Mouse (Mus musculus): ENCODE data around the gene Klf13. TPM values are rescaled to one million over a fixed set of nuclear protein-coding genes. Genes with fewer than 3 reads are reported as not detected.

Gene Klf13
- polyA plus RNA-seq, 1 experiment, result 88.4 TPM

GRCm38 (mm10) chr7:63965635-63966418, 27.1 kb upstream of the Klf13 start:
- peaks cover 8% of the 10 kb centered on the region for H3K4me1 ChIP-seq (ENCODE audit: control insufficient read depth, insufficient read depth, low read length)
- TF ChIP-seq POLR2A (IDR thresholded peaks at IDR 0.05; ENCODE audit: borderline replicate concordance, extremely low read depth, low read depth, low read length) (no peak), CTCF (IDR thresholded peaks at IDR 0.05; ENCODE audit: insufficient read depth, low read length) (no peak)
- no peak for DNase-seq
- H3K4me3 ChIP-seq (replicated peaks; ENCODE audit: extremely low read depth, low read depth, low read length), result no peak overlapping the region
- WGBS, result 68% methylated on average over 5 of the region's 5 CpGs

GRCm38 (mm10) chr7:63965135-63965534, 26.4 kb upstream of the Klf13 start:
- 29% methylated on average over 2 of the region's 2 CpGs for WGBS
- peak; percentile 40 for DNase-seq
- H3K4me1 ChIP-seq (ENCODE audit: control insufficient read depth, insufficient read depth, low read length), result peaks cover 8% of the 10 kb centered on the region
- TF ChIP-seq POLR2A (IDR thresholded peaks at IDR 0.05; ENCODE audit: borderline replicate concordance, extremely low read depth, low read depth, low read length) (no peak), CTCF (IDR thresholded peaks at IDR 0.05; ENCODE audit: insufficient read depth, low read length) (0 out of 2 replicates have a peak, but pooled peaks have one; percentile 6)
- no peak overlapping the region for H3K4me3 ChIP-seq (replicated peaks; ENCODE audit: extremely low read depth, low read depth, low read length)

- no peak for TF ChIP-seq CTCF (IDR thresholded peaks at IDR 0.05; ENCODE audit: insufficient read depth, low read length)
- TF ChIP-seq POLR2A (IDR thresholded peaks at IDR 0.05; ENCODE audit: borderline replicate concordance, extremely low read depth, low read depth, low read length), result no peak
- H3K4me3 ChIP-seq (replicated peaks; ENCODE audit: extremely low read depth, low read depth, low read length), result no peak overlapping the region
- 83% methylated on average over 6 of the region's 6 CpGs for WGBS
- H3K4me1 ChIP-seq (ENCODE audit: control insufficient read depth, insufficient read depth, low read length), result peaks cover 8% of the 10 kb centered on the region
- DNase-seq, result no peak
These were observed 25.4 kb upstream of the Klf13 start for GRCm38 (mm10) chr7:63964121-63964520.

GRCm38 (mm10) chr7:63963632-63964031, 24.9 kb upstream of the Klf13 start:
- TF ChIP-seq CTCF (IDR thresholded peaks at IDR 0.05; ENCODE audit: insufficient read depth, low read length) (no peak), POLR2A (IDR thresholded peaks at IDR 0.05; ENCODE audit: borderline replicate concordance, extremely low read depth, low read depth, low read length) (no peak)
- Histone ChIP-seq H3K4me1 (ENCODE audit: control insufficient read depth, insufficient read depth, low read length) (peaks cover 8% of the 10 kb centered on the region), H3K4me3 (replicated peaks; ENCODE audit: extremely low read depth, low read depth, low read length) (no peak overlapping the region)
- no peak for DNase-seq
- 74% methylated on average over 5 of the region's 5 CpGs for WGBS

GRCm38 (mm10) chr7:63957872-63958640, 19.3 kb upstream of the Klf13 start:
- no peaks in the 10 kb centered on the region for H3K4me1 ChIP-seq (ENCODE audit: control insufficient read depth, insufficient read depth, low read length)
- no peak overlapping the region for H3K4me3 ChIP-seq (replicated peaks; ENCODE audit: extremely low read depth, low read depth, low read length)
- no peak for DNase-seq
- TF ChIP-seq CTCF (IDR thresholded peaks at IDR 0.05; ENCODE audit: insufficient read depth, low read length) (no peak), POLR2A (IDR thresholded peaks at IDR 0.05; ENCODE audit: borderline replicate concordance, extremely low read depth, low read depth, low read length) (no peak)
- WGBS, result 83% methylated on average over 12 of the region's 12 CpGs

- no peaks in the 10 kb centered on the region for H3K4me1 ChIP-seq (ENCODE audit: control insufficient read depth, insufficient read depth, low read length)
- 48% methylated on average over 16 of the region's 16 CpGs for WGBS
- H3K4me3 ChIP-seq (replicated peaks; ENCODE audit: extremely low read depth, low read depth, low read length), result no peak overlapping the region
- peak; percentile 41 for DNase-seq
- no peak for TF ChIP-seq POLR2A (IDR thresholded peaks at IDR 0.05; ENCODE audit: borderline replicate concordance, extremely low read depth, low read depth, low read length)
- TF ChIP-seq CTCF (IDR thresholded peaks at IDR 0.05; ENCODE audit: insufficient read depth, low read length), result no peak
These were observed 18.4 kb upstream of the Klf13 start for GRCm38 (mm10) chr7:63956981-63957713.

- 75% methylated on average over 14 of the region's 14 CpGs for WGBS
- Histone ChIP-seq H3K4me3 (replicated peaks; ENCODE audit: extremely low read depth, low read depth, low read length) (no peak overlapping the region), H3K4me1 (ENCODE audit: control insufficient read depth, insufficient read depth, low read length) (no peaks in the 10 kb centered on the region)
- TF ChIP-seq POLR2A (IDR thresholded peaks at IDR 0.05; ENCODE audit: borderline replicate concordance, extremely low read depth, low read depth, low read length), result no peak
- TF ChIP-seq CTCF (IDR thresholded peaks at IDR 0.05; ENCODE audit: insufficient read depth, low read length), result no peak
- DNase-seq, result no peak
These were observed 17.6 kb upstream of the Klf13 start for GRCm38 (mm10) chr7:63956138-63956823.

GRCm38 (mm10) chr7:63955440-63955839, 16.7 kb upstream of the Klf13 start:
- WGBS, result 87% methylated on average over 2 of the region's 2 CpGs
- TF ChIP-seq POLR2A (IDR thresholded peaks at IDR 0.05; ENCODE audit: borderline replicate concordance, extremely low read depth, low read depth, low read length) (no peak), CTCF (IDR thresholded peaks at IDR 0.05; ENCODE audit: insufficient read depth, low read length) (no peak)
- H3K4me1 ChIP-seq (ENCODE audit: control insufficient read depth, insufficient read depth, low read length), result no peaks in the 10 kb centered on the region
- no peak overlapping the region for H3K4me3 ChIP-seq (replicated peaks; ENCODE audit: extremely low read depth, low read depth, low read length)
- DNase-seq, result no peak

Measured in lung, adult 2 months (tissue).